Mouse (Mus musculus) cerebellum, adult 11 months (tissue): ENCODE data around the gene Sds.

Experiments used
- DNase-seq: peaks from one replicate; pipeline ENCODE4 v3.0.0; 2022

The Sds gene

DNA sequence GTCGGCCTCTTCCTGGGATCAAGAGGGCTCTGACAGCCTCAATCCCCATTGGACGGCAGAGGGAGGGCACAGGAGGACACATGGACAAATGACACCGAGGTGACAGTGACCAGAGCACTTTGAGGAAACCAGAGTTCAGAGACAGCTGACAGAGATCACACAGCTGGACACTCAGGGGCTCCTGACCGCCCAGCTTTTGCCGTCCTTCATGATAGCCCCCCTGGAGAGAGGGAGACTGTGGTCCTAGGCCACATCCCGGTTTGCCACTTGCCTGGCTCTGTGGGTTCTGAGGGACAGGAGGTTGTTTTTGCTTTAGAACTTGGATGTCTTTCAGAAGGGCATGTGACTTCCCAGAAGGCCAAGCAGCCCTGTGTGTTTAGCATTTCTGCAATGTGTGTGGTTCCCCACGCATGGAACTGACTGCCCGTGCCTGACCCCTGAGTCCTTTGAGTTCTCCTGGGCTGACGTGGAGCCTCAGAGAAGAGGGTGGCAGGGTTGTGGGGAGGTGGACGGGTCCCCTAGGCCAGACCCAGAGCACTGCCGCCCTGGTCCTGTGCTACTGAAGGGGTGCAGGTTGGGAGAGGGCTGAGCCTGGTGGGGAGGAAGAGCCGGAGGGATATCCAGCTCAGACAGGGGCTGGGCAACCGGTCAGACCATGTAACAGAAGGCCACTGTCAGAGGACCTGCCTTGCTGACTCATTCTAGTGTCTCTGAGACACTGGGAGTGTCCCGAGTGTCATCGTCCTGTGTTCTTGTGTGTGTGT lies 40.1 kb downstream of the Sds start:
- no peak for DNase-seq

DNA sequence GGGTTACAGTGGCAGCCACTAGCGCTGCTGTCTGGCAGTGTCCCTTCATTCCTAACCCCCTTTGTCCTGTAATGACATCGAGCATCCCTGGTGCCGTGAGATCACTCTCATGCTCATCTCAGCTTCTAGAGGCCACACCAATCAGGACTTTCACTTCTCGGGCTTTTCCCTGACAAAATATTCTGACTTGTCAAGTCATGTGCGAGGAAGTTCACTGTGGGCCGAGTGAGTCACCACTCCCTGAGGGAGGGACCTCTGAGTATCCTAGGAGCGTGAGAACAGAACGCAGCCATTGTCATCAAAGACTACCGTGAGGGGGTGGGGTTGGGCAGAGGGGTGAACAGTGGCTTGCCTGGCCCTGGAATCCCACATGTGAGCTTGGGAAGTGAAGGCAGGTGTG lies 41.2 kb downstream of the Sds start:
- no peak for DNase-seq

DNA sequence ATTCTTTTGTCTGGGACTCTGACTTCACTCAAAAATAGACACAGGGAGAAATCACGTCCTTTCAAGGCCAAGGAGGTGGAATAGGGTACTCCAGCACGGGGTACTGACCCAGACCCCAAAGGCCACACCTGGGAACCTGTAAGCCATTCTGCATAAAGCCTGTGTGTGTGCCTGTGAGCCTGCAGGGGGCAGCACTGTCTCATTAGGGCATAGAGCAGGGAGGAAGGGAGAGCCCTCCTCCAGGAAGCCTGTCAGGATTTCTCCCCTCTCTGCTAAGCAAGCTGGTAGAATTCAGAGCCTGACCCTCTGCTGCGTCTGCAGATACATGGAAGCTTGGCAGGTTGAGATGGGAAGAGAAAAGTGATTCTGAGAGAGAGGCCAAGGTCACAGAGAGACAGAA lies 46.3 kb downstream of the Sds start:
- DNase-seq = no peak

DNA sequence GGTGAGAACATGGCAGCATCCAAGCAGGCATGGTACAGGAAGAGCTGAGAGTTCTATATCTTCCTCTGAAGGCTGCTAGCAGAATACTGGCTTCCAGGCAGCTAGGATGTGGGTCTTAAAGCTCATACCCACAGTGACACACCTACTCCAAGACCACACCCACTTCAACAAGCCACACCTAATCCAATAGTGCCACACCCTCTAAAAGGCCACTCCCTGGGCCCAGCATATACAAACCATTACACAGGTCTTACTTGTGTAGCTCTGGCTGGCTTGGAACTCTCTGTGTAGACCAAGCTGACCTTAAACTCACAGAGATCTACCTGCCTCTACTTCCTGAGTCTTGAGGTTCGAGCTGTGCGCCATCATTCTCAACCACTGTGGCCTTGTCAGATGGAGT lies 48.4 kb downstream of the Sds start:
- no peak for DNase-seq

DNA sequence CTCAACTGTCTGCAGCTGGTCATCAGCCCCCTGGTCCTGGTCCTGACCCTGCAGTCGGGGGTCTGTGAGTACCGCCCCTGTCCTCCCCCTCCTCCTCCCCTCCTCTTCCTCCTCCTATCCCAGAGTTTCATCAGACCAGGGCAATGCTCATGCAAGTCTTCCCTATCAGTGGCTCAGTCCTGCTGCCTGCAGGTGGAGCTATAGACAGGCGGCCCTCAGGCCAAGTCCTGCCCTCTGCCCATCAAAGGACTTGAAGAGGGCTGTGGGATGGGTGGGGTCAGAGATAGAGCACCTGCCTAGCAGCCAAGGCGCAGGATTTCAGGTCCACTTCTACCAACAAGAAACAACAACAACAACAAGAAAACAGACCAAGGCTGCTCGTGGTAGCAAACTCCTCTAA lies 49.4 kb downstream of the Sds start:
- no peak for DNase-seq

DNA sequence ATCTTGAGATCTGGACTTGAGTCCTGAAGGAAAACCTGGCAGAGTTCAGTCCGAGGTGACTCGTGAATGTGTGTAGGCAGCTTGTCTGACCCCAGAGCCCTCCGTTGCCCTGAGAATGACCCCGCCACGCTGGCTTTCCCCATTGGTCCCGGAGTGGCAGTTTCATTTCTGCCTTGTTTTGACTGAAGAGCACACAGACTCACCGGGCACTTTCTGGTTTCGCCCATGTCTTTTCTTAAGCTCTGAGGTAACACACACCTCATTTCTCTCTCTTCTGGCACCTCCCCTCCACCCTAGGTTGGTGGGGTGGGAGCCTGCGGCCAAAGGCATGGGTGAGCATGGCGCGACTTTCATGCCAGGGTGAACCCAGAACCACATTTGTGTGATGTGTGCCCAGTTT lies 50.0 kb downstream of the Sds start:
- DNase-seq = no peak

DNA sequence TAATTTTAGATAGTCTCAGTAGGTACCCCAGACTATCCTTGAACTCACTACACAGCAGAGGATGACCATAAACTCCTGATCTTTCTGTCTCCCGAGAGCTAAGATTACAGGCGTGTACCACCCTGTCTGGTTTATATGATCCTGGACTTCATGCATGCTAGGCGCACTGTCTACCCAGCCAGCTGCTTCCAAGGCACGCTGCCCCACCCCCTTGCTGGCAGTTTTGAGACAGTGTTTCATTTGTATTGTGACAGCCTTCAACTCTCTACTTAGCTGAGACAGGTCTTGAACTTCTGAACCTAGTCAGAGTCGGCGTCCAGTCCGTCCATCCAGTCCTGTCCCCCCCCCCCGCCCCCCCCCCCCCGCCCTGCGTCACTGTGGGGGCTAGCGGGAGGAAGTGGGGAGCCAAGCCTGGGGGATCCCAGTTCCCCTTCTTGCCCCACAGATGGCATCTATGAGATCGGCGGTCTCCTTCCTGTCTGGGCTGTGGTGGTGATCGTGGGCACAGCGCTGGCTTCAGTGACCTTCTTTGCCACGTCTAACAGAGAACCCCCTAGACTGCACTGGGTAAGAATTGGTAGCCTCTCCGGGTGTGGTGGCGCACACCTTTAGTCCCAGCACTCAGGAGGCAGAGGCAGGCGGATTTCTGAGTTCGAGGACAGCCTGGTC lies 51.1 kb downstream of the Sds start:
- DNase-seq = no peak

DNA sequence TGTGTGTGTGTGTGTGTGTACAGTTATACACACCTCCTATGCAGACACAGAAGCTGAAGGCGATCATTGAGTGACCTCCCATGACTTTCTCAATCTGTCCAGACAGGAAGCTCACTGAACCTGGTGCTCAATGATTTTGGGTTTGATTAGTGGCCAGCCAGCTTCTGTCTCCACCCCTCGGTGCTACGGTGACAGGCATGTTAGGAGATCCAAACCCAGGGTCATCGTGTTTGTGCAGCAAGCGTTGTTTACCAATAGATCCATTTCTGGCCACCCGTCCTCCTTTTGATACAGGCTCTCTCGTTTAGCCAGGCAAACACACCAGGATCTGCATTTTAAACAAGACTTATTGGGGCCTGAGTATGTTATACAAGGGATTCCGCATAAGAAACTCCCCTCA lies 55.3 kb downstream of the Sds start:
- DNase-seq = no peak
